Mouse (Mus musculus): ENCODE measurements at regions not wholly inside any gene's neighbourhood (a gene's known extent, or its start where the extent isn't known, plus 50 kb on each side); places are given as distances from the start of the nearest gene placed in this dataset.
A peak's percentile ranks its signal among the peaks of the same experiment; 100 is the strongest.

- H3K4me3 ChIP-seq (ENCODE audit: insufficient read depth, poor library complexity, severe bottlenecking): no peak overlapping the region
- TF ChIP-seq USF1 (IDR thresholded peaks at IDR 0.05; ENCODE audit: low read depth) (no peak), CTCF (IDR thresholded peaks at IDR 0.05; ENCODE audit: control insufficient read depth, insufficient read depth, insufficient read length) (no peak), CEBPB (IDR thresholded peaks at IDR 0.05; ENCODE audit: low read depth) (no peak), MYOG (IDR thresholded peaks at IDR 0.05; ENCODE audit: control insufficient read depth, extremely low read depth, insufficient read length) (no peak)
- no peaks in the 10 kb centered on the region for H3K36me3 ChIP-seq (ENCODE audit: control insufficient read depth, insufficient read depth)
- no peaks in the 10 kb centered on the region for H3K27me3 ChIP-seq (ENCODE audit: control insufficient read depth, insufficient read depth, insufficient read length)
- no peaks in the 10 kb centered on the region for H3K79me3 ChIP-seq (ENCODE audit: low read depth)
- H3K79me2 ChIP-seq (ENCODE audit: control insufficient read depth, insufficient read depth): no peaks in the 10 kb centered on the region
- H3ac ChIP-seq (ENCODE audit: control insufficient read depth, insufficient read length, low read depth): no peak overlapping the region
Measured at GRCm38 (mm10) chr6:127241693-127242425, 89.9 kb upstream of the Ccnd2 start.

GRCm38 (mm10) chr6:127243032-127243431 lies 91.0 kb upstream of the Ccnd2 start:
- Histone ChIP-seq H3ac (ENCODE audit: control insufficient read depth, insufficient read length, low read depth) (no peak overlapping the region), H3K36me3 (ENCODE audit: control insufficient read depth, insufficient read depth) (no peaks in the 10 kb centered on the region), H3K79me2 (ENCODE audit: control insufficient read depth, insufficient read depth) (no peaks in the 10 kb centered on the region), H3K27me3 (ENCODE audit: control insufficient read depth, insufficient read depth, insufficient read length) (no peaks in the 10 kb centered on the region), H3K79me3 (ENCODE audit: low read depth) (no peaks in the 10 kb centered on the region), H3K4me3 (ENCODE audit: insufficient read depth, poor library complexity, severe bottlenecking) (no peak overlapping the region)
- no peak for TF ChIP-seq MYOD1 (IDR thresholded peaks at IDR 0.05; ENCODE audit: control insufficient read depth, insufficient read length, low read depth)
- TF ChIP-seq CEBPB (IDR thresholded peaks at IDR 0.05; ENCODE audit: low read depth): no peak
- TF ChIP-seq FOSL1 (IDR thresholded peaks at IDR 0.05; ENCODE audit: insufficient read depth, low read length, poor library complexity, severe bottlenecking): no peak
- no peak for TF ChIP-seq MYOG (IDR thresholded peaks at IDR 0.05; ENCODE audit: control insufficient read depth, extremely low read depth, insufficient read length)

DNA sequence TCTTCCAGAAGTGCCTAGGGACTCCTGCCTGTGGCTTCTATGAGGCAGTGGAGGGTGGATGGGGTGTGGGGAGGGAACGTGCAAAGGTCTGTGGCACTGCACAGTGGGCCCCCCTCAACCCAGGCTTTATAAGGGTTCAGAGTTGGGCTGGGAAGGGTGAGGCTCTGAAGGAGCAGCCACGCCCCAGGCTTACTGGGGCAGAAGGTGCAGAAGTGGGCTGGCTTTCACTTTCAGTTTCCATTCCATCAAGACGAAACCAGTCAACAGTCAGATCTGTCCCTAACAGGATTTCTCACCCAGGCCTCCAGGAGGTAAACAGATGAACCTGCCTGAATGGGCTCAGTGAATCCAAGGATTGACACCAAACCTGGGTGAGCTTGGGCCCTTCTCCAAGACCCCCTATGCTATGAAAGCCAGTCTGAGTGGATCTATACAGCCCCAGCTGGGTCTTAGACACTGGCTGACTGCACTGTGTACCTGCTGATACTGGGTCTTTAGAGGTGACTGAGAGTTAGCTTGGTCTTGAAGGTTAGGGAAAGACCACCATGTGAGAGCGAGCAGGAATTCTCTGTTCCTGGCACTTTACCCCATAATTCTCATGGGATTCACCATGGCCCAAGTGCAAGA lies 93.9 kb upstream of the Ccnd2 start:
- no peaks in the 10 kb centered on the region for H3K79me2 ChIP-seq (ENCODE audit: control insufficient read depth, insufficient read depth)
- no peaks in the 10 kb centered on the region for H3K36me3 ChIP-seq (ENCODE audit: control insufficient read depth, insufficient read depth)
- TF ChIP-seq MYOD1 (IDR thresholded peaks at IDR 0.05; ENCODE audit: control insufficient read depth, insufficient read length, low read depth): no peak
- TF ChIP-seq MYOG (IDR thresholded peaks at IDR 0.05; ENCODE audit: control insufficient read depth, extremely low read depth, insufficient read length): no peak
- no peak for TF ChIP-seq MAX (IDR thresholded peaks at IDR 0.05)
- TF ChIP-seq FOSL1 (IDR thresholded peaks at IDR 0.05; ENCODE audit: insufficient read depth, low read length, poor library complexity, severe bottlenecking): no peak
- TF ChIP-seq CEBPB (IDR thresholded peaks at IDR 0.05; ENCODE audit: low read depth): no peak
- no peak for TF ChIP-seq USF1 (IDR thresholded peaks at IDR 0.05; ENCODE audit: low read depth)
- no peak for TF ChIP-seq CTCF (IDR thresholded peaks at IDR 0.05; ENCODE audit: control insufficient read depth, insufficient read depth, insufficient read length)
- no peak overlapping the region for H3K4me3 ChIP-seq (ENCODE audit: insufficient read depth, poor library complexity, severe bottlenecking)
- H3K79me3 ChIP-seq (ENCODE audit: low read depth): no peaks in the 10 kb centered on the region
- H3ac ChIP-seq (ENCODE audit: control insufficient read depth, insufficient read length, low read depth): no peak overlapping the region
- no peaks in the 10 kb centered on the region for H3K27me3 ChIP-seq (ENCODE audit: control insufficient read depth, insufficient read depth, insufficient read length)

GRCm38 (mm10) chr6:127246730-127247129 lies 94.7 kb upstream of the Ccnd2 start:
- H3K36me3 ChIP-seq (ENCODE audit: control insufficient read depth, insufficient read depth): no peaks in the 10 kb centered on the region
- no peak overlapping the region for H3ac ChIP-seq (ENCODE audit: control insufficient read depth, insufficient read length, low read depth)
- TF ChIP-seq USF1 (IDR thresholded peaks at IDR 0.05; ENCODE audit: low read depth): no peak
- peak; percentile 49 for TF ChIP-seq CEBPB (IDR thresholded peaks at IDR 0.05; ENCODE audit: low read depth)
- no peak for TF ChIP-seq MAX (IDR thresholded peaks at IDR 0.05)
- H3K79me2 ChIP-seq (ENCODE audit: control insufficient read depth, insufficient read depth): no peaks in the 10 kb centered on the region
- H3K79me3 ChIP-seq (ENCODE audit: low read depth): no peaks in the 10 kb centered on the region
- H3K4me3 ChIP-seq (ENCODE audit: insufficient read depth, poor library complexity, severe bottlenecking): no peak overlapping the region
- no peaks in the 10 kb centered on the region for H3K27me3 ChIP-seq (ENCODE audit: control insufficient read depth, insufficient read depth, insufficient read length)

DNA sequence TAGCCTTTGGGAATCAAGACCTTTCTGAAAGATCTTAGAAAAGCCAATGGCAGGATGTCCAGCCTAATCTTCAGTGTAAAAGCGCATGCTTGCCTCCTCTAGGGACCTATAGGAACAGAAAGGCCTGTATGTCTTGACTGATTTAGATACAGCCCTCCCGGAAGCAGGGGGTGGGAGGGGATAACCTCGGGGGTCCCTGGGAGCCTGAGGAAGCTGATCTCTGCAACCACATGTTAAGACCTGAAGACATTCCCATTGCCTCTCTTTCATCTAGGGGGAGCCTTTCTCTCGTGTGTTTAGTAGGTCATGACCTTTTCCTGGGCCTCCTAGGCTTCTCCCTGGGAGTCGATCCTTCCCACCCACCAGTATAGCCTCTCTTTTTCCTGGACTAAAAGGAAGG lies 95.3 kb upstream of the Ccnd2 start:
- Histone ChIP-seq H3K36me3 (ENCODE audit: control insufficient read depth, insufficient read depth) (no peaks in the 10 kb centered on the region), H3K27me3 (ENCODE audit: control insufficient read depth, insufficient read depth, insufficient read length) (no peaks in the 10 kb centered on the region), H3K79me2 (ENCODE audit: control insufficient read depth, insufficient read depth) (no peaks in the 10 kb centered on the region), H3K4me3 (ENCODE audit: insufficient read depth, poor library complexity, severe bottlenecking) (no peak overlapping the region), H3ac (ENCODE audit: control insufficient read depth, insufficient read length, low read depth) (no peak overlapping the region), H3K79me3 (ENCODE audit: low read depth) (no peaks in the 10 kb centered on the region)
- TF ChIP-seq FOSL1 (IDR thresholded peaks at IDR 0.05; ENCODE audit: insufficient read depth, low read length, poor library complexity, severe bottlenecking) (no peak), CTCF (IDR thresholded peaks at IDR 0.05; ENCODE audit: control insufficient read depth, insufficient read depth, insufficient read length) (no peak), MAX (IDR thresholded peaks at IDR 0.05) (no peak), USF1 (IDR thresholded peaks at IDR 0.05; ENCODE audit: low read depth) (no peak), CEBPB (IDR thresholded peaks at IDR 0.05; ENCODE audit: low read depth) (no peak), MYOG (IDR thresholded peaks at IDR 0.05; ENCODE audit: control insufficient read depth, extremely low read depth, insufficient read length) (no peak), MYOD1 (IDR thresholded peaks at IDR 0.05; ENCODE audit: control insufficient read depth, insufficient read length, low read depth) (no peak)
